Mouse (Mus musculus) erythroblast, embryonic 14.5 days (primary cell): ENCODE data around the gene Ppp4r1.

Source experiments
- GATA1 ChIP-seq: IDR thresholded peaks from 2 replicates; pipeline ENCODE4 v1.6.1; 2012; ENCODE audit warnings: low read length, inconsistent platforms, mixed read lengths
- TAL1 ChIP-seq: IDR thresholded peaks from 3 replicates; pipeline ENCODE4 v1.6.1; 2012; ENCODE audit warnings: low read length, inconsistent platforms, mixed read lengths

- TF ChIP-seq GATA1 (no peak), TAL1 (no peak)
Observed at GRCm38 (mm10) chr17:65770982-65771915, 11.1 kb upstream of the Ppp4r1 start.
